24 mouse cellular contexts compared by ENCODE assay signal in the genomic region with DNA sequence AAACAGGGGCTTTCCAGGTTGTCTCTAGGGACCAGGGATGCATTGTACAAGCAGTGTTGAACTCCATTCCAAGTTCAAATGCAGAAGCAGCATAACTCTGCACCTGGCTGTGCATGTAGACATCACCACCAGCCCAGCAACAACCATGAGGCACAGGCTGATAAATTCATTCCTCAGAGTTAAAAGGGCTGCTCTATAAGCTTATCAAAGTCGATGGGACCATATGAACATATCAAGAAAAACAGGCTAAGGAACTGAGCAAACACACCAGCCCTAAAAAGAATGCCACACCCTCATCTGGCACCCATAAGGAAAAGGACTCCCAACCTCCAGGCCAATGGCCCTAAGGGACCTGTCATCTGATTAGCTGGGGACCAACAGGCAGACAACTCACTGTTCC. TPM values are rescaled to one million over a fixed set of nuclear protein-coding genes. Genes with fewer than 3 reads are reported as not detected.
DNase-seq lines count a peak whose midpoint lies in the region; ATAC-seq and TF ChIP-seq lines count a peak whose summit lies in the region.
"Had no signal": no experiment of that assay in that cellular context is flagged by ENCODE, and none has a peak within 500 bp of the region (broad histone marks: within the 10 kb centered on the region; RNA-seq: fewer than 3 reads in every experiment).

No protein-coding gene starts in this region.

- ATAC-seq in intestine, embryonic 16.5 days = peak; percentile 46; the same call in 1 of the 2 replicates
- ATAC-seq in intestine, postnatal 0 days = no peak
- peak; percentile 93 for ATAC-seq in liver, embryonic 12.5 days
- peak; percentile 96 for ATAC-seq in megakaryocyte-erythroid progenitor cell, adult 5-6 weeks (replicated peaks; ENCODE audit: low FRiP score, low TSS enrichment, poor library complexity, severe bottlenecking)
- no peak for ATAC-seq in lung, postnatal 0 days
- ATAC-seq: CD4-positive, CD25-positive, alpha-beta regulatory T cell, adult 4 months; forebrain, embryonic 14.5 days; hindbrain, postnatal 0 days had no signal

- no peak for TF ChIP-seq EP300 in lung, postnatal 0 days (IDR thresholded peaks at IDR 0.05)

- 67% methylated on average over 1 of the region's 1 CpGs for WGBS in intestine, embryonic 16.5 days
- WGBS in intestine, postnatal 0 days = 50% methylated on average over 1 of the region's 1 CpGs
- WGBS in liver, embryonic 12.5 days (ENCODE audit: insufficient replicate concordance) = 24% methylated on average over 1 of the region's 1 CpGs
- WGBS in lung, postnatal 0 days = 70% methylated on average over 1 of the region's 1 CpGs

- H3K4me1 ChIP-seq in intestine, embryonic 16.5 days (ENCODE audit: control insufficient read depth, insufficient read depth, low read length) = no peaks in the 10 kb centered on the region
- no peaks in the 10 kb centered on the region for H3K4me1 ChIP-seq in intestine, postnatal 0 days (replicated peaks; ENCODE audit: control insufficient read depth, insufficient read depth, low read length)
- H3K4me1 ChIP-seq in liver, embryonic 12.5 days = peaks cover 37% of the 10 kb centered on the region
- no peaks in the 10 kb centered on the region for H3K4me1 ChIP-seq in lung, postnatal 0 days (ENCODE audit: insufficient read depth, low read depth, low read length)
- H3K4me1 ChIP-seq: heart, embryonic 13.5 days; limb, embryonic 13.5 days; midbrain, embryonic 10.5 days had no signal

- no peaks in the 10 kb centered on the region for H3K9me3 ChIP-seq in intestine, embryonic 16.5 days (ENCODE audit: control insufficient read depth, low read length)
- H3K9me3 ChIP-seq in intestine, postnatal 0 days (ENCODE audit: control insufficient read depth) = no peaks in the 10 kb centered on the region
- no peaks in the 10 kb centered on the region for H3K9me3 ChIP-seq in liver, embryonic 12.5 days (replicated peaks)
- H3K9me3 ChIP-seq in lung, postnatal 0 days (ENCODE audit: low read length) = no peaks in the 10 kb centered on the region
- H3K9me3 ChIP-seq: heart, embryonic 13.5 days; limb, embryonic 13.5 days; midbrain, embryonic 10.5 days had no signal

- no peaks in the 10 kb centered on the region for H3K27me3 ChIP-seq in intestine, embryonic 16.5 days (replicated peaks; ENCODE audit: control insufficient read depth, insufficient read depth, low read length)
- no peaks in the 10 kb centered on the region for H3K27me3 ChIP-seq in intestine, postnatal 0 days (replicated peaks; ENCODE audit: control insufficient read depth, insufficient read depth, low read length)
- no peaks in the 10 kb centered on the region for H3K27me3 ChIP-seq in liver, embryonic 12.5 days (replicated peaks)
- no peaks in the 10 kb centered on the region for H3K27me3 ChIP-seq in lung, postnatal 0 days (replicated peaks; ENCODE audit: insufficient read depth, low read length)
- H3K27me3 ChIP-seq: heart, embryonic 13.5 days; limb, embryonic 13.5 days had no signal

- no peak overlapping the region for H3K9ac ChIP-seq in intestine, embryonic 16.5 days (ENCODE audit: low read depth, low read length)
- no peak overlapping the region for H3K9ac ChIP-seq in intestine, postnatal 0 days (ENCODE audit: low read depth, low read length)
- H3K9ac ChIP-seq in liver, embryonic 12.5 days = no peak overlapping the region
- H3K9ac ChIP-seq in lung, postnatal 0 days (replicated peaks; ENCODE audit: low read depth) = no peak overlapping the region
- H3K9ac ChIP-seq: heart, embryonic 13.5 days; limb, embryonic 13.5 days had no signal

- DNase-seq in cerebellum, adult 18-20 months = no peak
- DNase-seq in lung, postnatal 0 days (ENCODE audit: low spot score) = no peak
- DNase-seq in gastrocnemius, postnatal 4 days (ENCODE audit: low spot score in 2 of 2) = no peak
- no peak for DNase-seq in right cerebral cortex, adult 2 months (ENCODE audit: low spot score in 2 of 2)
- DNase-seq: adrenal gland, postnatal 10 days; cerebellum, postnatal 10 days; gastrocnemius, postnatal 36 days; heart, postnatal 36 days; kidney, adult 8-10 months; kidney, postnatal 36 days; right cerebral cortex, postnatal 14 days; thymus, postnatal 14 days had no signal

- H3K27ac ChIP-seq in intestine, embryonic 16.5 days (ENCODE audit: low read length) = no peak overlapping the region
- no peak overlapping the region for H3K27ac ChIP-seq in intestine, postnatal 0 days (ENCODE audit: low read depth, low read length)
- H3K27ac ChIP-seq in liver, embryonic 12.5 days = peak overlapping the region; percentile 84
- no peak overlapping the region for H3K27ac ChIP-seq in lung, postnatal 0 days (ENCODE audit: low read length)
- H3K27ac ChIP-seq: heart, embryonic 13.5 days; hindbrain, postnatal 0 days; limb, embryonic 13.5 days; midbrain, embryonic 10.5 days had no signal

- TF ChIP-seq CTCF in intestine, postnatal 0 days (IDR thresholded peaks at IDR 0.05; ENCODE audit: low read depth) = no peak
- no peak for TF ChIP-seq CTCF in lung, postnatal 0 days (IDR thresholded peaks at IDR 0.05)

- H3K36me3 ChIP-seq in intestine, embryonic 16.5 days (ENCODE audit: control insufficient read depth, insufficient read depth, low read length) = no peaks in the 10 kb centered on the region
- no peaks in the 10 kb centered on the region for H3K36me3 ChIP-seq in intestine, postnatal 0 days (ENCODE audit: control insufficient read depth, insufficient read depth)
- no peaks in the 10 kb centered on the region for H3K36me3 ChIP-seq in liver, embryonic 12.5 days
- no peaks in the 10 kb centered on the region for H3K36me3 ChIP-seq in lung, postnatal 0 days (ENCODE audit: insufficient read depth, low read length)
- H3K36me3 ChIP-seq: G1E; heart, embryonic 13.5 days; limb, embryonic 13.5 days; midbrain, embryonic 10.5 days had no signal

- no peak overlapping the region for H3K4me2 ChIP-seq in intestine, embryonic 16.5 days (ENCODE audit: low read depth, low read length)
- H3K4me2 ChIP-seq in intestine, postnatal 0 days (replicated peaks; ENCODE audit: low read depth) = no peak overlapping the region
- H3K4me2 ChIP-seq in liver, embryonic 12.5 days = peak overlapping the region; percentile 41
- no peak overlapping the region for H3K4me2 ChIP-seq in lung, postnatal 0 days (replicated peaks; ENCODE audit: low read depth, low read length)
- H3K4me2 ChIP-seq: heart, embryonic 13.5 days; limb, embryonic 13.5 days had no signal

- no peak overlapping the region for H3K4me3 ChIP-seq in intestine, embryonic 16.5 days (ENCODE audit: low read length)
- H3K4me3 ChIP-seq in intestine, postnatal 0 days (ENCODE audit: low read depth, low read length) = no peak overlapping the region
- no peak overlapping the region for H3K4me3 ChIP-seq in liver, embryonic 12.5 days
- H3K4me3 ChIP-seq in lung, postnatal 0 days (ENCODE audit: low read depth, low read length) = no peak overlapping the region
- H3K4me3 ChIP-seq: heart, embryonic 13.5 days; limb, embryonic 13.5 days; midbrain, embryonic 10.5 days had no signal

RNA-seq across cellular contexts. Expression of a gene that starts 10.5 kb away (rescaled TPM):
- polyA plus RNA-seq in intestine, embryonic 16.5 days (2015; fragmentation: Nextera tagmentation; extraction: Ambion mirVana) = 0.06 TPM in 1 of 2 replicates, not detected in the other
- polyA plus RNA-seq in intestine, postnatal 0 days (2015; fragmentation: Nextera tagmentation; extraction: Ambion mirVana) = not detected in 2 replicates
- not detected in 2 replicates for polyA plus RNA-seq in liver, embryonic 12.5 days (2016; fragmentation: Nextera tagmentation; extraction: Ambion mirVana)
- not detected in 2 replicates for total RNA-seq in megakaryocyte-erythroid progenitor cell, adult 5-6 weeks (2014; fragmentation: Nextera tagmentation)
- not detected in 2 replicates for total RNA-seq in megakaryocyte-erythroid progenitor cell, adult 5-6 weeks (2017)
- 0.12 TPM in 1 of 2 replicates, not detected in the other for polyA plus RNA-seq in lung, postnatal 0 days (2015; fragmentation: Nextera tagmentation; extraction: Ambion mirVana)
- total RNA-seq in gastrocnemius, postnatal 4 days (2021) = under 1 TPM; 0.86 to 0.98 TPM
- total RNA-seq: hindbrain, postnatal 0 days had no signal
- polyA plus RNA-seq: CD4-positive, CD25-positive, alpha-beta regulatory T cell, adult 4 months; G1E; heart, embryonic 13.5 days; limb, embryonic 13.5 days; neural tube, embryonic 11.5 days had no signal

RNA-seq across cellular contexts. Expression of a gene that starts 16.4 kb away (rescaled TPM):
- 195 and 219 TPM in 2 replicates for polyA plus RNA-seq in intestine, embryonic 16.5 days (2015; fragmentation: Nextera tagmentation; extraction: Ambion mirVana)
- 209 and 212 TPM in 2 replicates for polyA plus RNA-seq in intestine, postnatal 0 days (2015; fragmentation: Nextera tagmentation; extraction: Ambion mirVana)
- polyA plus RNA-seq in liver, embryonic 12.5 days (2016; fragmentation: Nextera tagmentation; extraction: Ambion mirVana) = 67.1 and 74.5 TPM in 2 replicates
- 78.8 and 91.1 TPM in 2 replicates for total RNA-seq in megakaryocyte-erythroid progenitor cell, adult 5-6 weeks (2014; fragmentation: Nextera tagmentation)
- 53.1 and 89.0 TPM in 2 replicates for total RNA-seq in megakaryocyte-erythroid progenitor cell, adult 5-6 weeks (2017)
- polyA plus RNA-seq in lung, postnatal 0 days (2015; fragmentation: Nextera tagmentation; extraction: Ambion mirVana) = 67.3 and 74.2 TPM in 2 replicates
- 10 to 100 TPM; 37.9 to 43.1 TPM for total RNA-seq in gastrocnemius, postnatal 4 days (2021)

Comparison
In these comparisons a context has a peak if more than half of its experiments do, and no peak if none do; other contexts are left out.
1. ATAC-seq: peak in intestine, embryonic 16.5 days (single experiment), liver, embryonic 12.5 days (single experiment) and megakaryocyte-erythroid progenitor cell, adult 5-6 weeks (single experiment); none in intestine, postnatal 0 days (single experiment) and lung, postnatal 0 days (single experiment).